Mouse (Mus musculus) layer of hippocampus, postnatal 25 days (tissue): ENCODE measurements around the gene Fgr. TPM values are rescaled to one million over a fixed set of nuclear protein-coding genes. Genes with fewer than 3 reads are reported as not detected.
A peak's percentile ranks its signal among the peaks of the same experiment; 100 is the strongest.
"Not testable (repeated sequence)": the region's sequence is repeated elsewhere in the genome, so short reads cannot be mapped to it uniquely, and the experiment has no call there.

ENCODE experiments used
- DNase-seq, 2 experiments: peaks; one replicate each; pipeline ENCODE4 v3.0.0; 2022; ENCODE audit warnings: mixed read lengths in 2 of 2, low spot score in 1 of 2; ENCODE audit errors: extremely low spot score in 1 of 2
- total RNA-seq, 2 experiments: library from RNA; stranded (reverse); gene quantifications; 2 replicates each; pipeline ENCODE4 v1.2.3; 2021

The Fgr gene
- under 1 TPM; 0.07 to 0.14 TPM for total RNA-seq

DNA sequence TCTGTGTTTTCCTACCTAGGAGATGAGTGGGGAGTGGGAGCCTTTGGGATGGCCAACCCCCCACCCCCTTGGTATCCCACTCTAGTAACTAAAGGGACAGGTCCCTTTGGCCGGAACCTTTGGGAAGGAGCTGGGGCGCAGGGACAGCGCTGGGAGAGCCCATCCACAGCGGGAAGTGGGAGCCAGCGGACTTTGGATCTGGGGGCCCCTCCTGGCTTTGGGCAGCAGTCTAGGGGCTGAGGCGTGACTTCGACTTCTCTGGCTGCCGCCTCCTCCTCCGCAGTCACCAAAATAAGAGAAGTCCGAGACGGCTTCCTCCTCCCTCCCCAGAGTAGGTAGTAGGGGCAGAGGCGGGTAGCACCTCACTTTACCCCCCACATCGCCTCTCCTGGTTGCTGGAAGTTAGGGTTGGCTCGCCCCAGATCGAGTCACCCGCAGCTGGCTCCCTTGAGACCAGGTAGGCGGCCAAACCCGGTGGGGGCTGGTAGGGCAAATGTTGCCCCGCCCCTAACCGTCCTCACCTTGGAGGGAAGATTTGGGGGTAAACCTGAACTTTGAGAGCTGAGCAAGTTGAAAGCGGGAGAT is at the start of gene Fgr:
Gene Fgr (plus strand): TSS at position 282 of the 585 bp plus-strand sequence.
- DNase-seq = no peak

DNA sequence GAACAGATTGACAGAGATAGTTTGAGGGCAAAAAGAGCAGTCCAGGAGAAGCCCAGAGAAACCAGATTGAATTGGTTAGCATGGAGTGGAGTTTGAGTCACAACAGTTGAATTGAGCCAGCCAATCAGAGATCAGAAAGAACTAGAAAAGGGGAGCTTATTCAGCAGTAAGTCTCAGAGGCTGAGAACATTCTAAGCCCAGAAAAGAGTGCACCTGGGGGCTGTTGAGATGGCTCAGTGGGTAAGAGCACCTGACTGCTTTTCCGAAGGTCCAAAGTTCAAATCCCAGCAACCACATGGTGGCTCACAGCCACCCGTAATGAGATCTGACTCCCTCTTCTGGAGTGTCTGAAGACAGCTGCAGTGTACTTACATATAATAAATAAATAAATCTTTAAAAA is 47.4 kb upstream of the Fgr start:
- DNase-seq = not testable (repeated sequence)

DNA sequence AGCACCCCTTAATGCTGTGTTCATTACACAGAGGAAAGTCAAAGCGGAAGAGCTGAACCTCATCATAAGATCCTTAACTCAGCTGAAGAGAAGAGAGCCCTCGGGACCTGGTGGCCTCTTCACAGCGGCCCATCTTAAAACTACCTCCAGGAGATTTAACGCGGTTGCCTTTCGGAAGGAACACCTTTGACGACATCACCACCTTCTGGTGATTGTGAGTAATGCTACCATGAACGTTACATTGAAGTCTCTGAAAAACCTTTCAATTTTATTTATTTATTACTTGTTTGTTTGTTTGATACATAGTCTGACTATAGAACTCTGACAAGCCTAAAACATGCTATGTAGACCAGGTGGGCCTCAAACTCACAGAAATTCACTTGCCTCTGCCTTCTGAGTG is 43.1 kb upstream of the Fgr start:
- DNase-seq = peak in 1 of 2 experiments; percentile 58

DNA sequence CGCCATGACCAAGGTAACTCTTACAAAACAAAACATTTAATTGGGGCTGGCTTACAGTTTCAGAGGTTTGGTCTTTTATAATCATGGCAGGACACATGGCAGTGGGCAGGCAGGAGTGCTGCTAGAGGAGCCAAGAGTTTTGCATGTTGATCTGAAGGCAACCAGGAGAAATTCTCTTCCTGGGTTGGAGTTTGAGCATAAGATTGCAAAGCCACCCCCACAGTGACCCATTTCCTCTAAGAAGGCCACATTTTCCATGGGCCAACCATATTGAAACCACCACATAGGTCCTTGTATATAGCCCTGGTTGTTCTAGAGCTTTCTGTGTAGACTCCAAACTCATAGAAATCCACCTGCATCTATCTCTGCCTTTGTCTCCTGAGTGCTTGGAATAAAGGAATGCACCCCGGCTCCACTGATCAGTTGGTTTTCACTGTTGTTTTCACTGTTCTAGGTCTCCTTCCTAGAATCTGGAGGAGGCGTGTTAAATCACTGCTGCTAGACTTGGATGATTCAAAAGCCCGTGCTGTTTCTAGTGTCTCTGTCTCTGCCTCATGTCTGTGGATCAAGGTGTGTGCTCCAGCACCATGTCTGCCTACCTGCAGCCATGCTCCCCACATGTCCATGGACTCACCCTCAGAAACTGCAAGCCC is 41.0 kb upstream of the Fgr start:
- DNase-seq = no peak

DNA sequence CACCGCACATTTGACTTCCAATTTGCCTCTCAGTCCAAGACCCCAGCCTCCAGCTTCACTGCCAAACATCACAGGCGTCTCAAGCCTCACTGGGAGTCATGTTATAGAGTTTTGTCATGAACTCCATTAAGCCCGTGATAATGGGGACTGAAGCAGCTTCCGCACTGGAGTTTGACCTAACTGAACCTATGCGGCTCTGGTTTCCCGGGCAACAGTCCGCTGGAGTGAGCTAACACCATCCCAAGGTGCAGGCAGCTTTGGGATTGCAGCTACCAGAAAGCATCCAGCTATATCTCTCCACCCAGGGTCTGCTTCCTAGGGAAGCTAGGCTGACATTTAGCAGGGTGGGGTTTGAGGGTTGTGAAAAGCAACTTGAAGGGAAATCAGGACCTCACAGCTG is 39.3 kb upstream of the Fgr start:
- DNase-seq = no peak

DNA sequence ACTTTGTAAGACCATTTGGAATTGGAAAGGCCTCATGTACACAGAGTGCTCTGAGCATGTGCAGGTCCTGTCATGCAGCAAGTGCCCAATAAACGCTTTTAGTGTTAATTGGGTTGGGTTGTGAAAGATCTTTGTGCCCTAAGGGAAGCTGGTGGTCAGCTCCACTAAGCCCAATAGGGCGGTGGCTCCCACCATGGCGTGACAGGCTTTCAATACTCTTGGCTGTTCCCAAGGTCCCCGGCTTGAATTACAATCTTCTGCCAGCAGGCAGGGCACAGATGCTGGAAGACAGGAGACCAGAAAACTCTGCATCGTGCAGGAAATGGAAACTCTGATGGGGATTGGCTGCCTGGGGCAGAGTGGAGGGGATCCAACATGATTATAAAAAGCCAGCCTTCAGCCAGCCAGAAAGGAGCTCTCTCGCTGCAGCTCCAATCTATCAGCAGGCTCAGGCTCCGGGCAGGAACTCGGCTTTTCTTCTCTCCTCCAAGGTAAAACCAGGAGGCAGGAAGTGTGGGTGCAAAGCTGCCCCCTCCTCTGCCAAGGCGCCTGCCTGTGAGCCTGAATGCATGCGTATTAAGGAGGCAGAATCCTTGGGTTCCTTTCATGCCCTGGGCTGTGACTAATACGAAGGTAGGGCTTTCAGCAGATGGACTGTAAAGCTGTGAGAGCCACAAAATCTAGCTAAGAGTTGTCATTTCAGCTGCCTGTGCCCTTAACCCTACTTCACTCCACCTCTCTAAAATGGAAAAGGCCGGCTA is 35.5 kb upstream of the Fgr start:
- peak; percentile 36 to 42 for DNase-seq

DNA sequence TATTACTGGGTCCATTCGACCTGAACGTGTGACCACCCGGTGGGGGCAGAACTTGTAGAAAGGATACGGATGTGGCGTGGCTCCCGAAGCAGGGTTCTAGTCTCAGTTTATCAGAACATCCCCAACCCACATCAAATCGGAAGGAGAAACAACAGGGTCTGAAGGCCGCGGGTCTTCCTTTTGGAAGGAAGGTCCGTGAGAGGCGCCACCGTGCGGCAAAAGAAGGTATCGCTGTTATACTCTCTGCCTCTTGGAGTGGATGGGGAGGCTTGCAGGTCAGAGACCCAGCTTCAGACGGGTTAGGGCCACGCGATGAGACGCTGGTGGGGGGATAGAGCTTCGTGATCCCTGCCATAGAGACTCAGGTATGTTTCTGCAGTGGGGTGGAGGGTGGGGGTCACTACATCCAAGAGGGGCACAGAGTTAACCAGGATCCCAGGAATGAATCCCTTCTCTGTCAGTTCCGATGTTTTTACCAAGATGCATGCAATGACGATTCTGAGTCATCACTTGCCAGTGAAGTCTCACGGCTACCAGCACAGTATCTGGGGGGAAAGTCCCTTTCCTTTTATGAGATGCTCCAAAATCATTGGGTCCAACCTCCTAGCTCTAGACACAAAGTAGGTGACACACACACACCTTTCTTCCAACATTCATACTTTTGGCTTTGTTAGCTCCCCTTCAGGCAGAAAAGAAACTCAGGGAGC is 34.3 kb upstream of the Fgr start:
- DNase-seq = peak; percentile 45 to 74

DNA sequence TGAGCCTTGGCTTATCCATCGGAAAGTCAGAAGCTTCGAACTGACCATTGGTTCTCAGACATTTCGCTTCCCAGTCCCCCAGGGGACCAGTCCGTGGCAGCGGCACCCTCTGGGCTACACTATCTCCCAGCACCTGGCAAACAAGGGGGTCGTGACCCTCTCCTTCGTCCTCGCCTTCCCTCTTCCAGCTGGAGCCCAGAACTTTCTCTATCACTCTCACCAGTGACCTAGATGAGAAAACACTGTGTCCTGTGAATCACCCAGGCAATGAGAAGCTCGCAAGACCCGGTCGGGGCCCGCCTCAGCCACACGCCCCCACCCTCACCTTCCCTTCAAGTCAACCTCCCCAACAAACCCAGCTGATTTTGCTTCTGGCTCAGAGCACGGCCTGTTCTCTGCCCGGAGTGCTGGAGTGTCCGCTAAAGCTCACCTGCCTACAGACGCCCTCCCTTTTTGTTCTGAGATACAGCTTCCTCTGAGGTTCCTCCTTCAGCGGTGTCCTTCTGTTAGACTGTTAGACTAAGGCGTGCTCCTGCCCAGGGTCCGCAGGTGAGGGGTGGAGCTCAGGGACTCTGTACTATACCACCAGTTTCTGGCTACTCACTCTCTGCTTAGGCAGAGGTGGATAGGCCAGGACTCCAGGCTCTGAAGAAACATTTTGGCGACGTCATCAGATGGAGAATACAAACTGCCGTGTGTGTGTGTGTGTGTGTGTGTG is 32.7 kb upstream of the Fgr start:
- no peak for DNase-seq

DNA sequence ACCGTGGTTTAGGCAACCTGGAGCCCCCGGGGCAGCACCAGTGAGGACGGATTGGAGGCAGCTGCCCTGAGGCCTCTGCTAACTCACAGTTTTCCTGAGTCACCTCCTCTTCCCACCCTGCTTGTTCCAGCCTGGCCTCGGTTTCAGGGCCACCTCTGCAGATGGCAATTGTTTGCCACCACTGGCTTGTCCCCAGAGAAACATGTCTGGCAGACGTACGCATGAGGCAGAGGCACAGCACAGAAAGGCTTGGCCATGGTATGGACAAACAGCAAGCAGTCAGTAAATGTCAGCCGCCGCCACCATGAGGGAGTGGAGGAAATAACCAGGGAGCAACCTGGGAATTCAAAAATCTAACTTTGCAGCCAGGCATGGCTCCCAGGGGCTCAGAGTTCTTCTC is 30.8 kb upstream of the Fgr start:
- no peak for DNase-seq

DNA sequence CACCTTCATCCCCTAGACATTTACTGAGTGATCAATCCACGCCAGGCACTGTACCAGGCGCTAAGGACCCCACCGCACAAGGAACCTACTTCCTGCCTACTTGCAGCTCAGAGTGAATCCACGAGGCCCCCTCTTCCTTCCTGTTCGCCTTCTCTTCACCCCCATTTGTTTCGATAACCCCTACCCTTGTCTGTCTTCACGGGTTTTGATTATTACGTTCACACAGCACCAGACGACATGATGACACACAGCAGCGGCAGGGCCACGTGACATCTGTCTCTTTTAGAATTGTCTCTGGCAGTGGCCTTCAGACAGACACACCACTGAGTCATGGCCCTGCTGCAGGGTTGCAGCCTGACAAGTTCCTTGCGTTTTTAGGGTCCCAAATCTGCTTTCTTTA is 29.8 kb upstream of the Fgr start:
- no peak for DNase-seq

DNA sequence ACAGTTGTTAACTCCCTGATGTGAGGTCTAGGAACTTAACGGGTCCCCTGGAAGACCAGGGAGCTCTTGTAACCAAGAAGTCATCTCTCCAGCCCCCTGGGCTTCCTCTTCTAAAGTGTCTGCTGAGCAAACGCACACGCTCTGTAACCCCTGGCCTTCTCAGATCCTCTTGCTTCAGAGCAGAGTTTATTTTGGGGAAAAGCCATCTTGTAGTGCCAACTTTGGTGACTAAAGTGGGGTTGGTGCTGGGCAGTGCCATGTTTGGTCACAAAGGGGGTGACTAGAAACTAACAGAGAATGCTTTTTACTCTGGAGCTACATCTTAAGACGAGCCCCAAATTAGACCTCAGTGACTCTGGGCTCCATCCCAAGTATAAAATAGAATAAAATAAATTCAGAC is 29.1 kb upstream of the Fgr start:
- no peak for DNase-seq

DNA sequence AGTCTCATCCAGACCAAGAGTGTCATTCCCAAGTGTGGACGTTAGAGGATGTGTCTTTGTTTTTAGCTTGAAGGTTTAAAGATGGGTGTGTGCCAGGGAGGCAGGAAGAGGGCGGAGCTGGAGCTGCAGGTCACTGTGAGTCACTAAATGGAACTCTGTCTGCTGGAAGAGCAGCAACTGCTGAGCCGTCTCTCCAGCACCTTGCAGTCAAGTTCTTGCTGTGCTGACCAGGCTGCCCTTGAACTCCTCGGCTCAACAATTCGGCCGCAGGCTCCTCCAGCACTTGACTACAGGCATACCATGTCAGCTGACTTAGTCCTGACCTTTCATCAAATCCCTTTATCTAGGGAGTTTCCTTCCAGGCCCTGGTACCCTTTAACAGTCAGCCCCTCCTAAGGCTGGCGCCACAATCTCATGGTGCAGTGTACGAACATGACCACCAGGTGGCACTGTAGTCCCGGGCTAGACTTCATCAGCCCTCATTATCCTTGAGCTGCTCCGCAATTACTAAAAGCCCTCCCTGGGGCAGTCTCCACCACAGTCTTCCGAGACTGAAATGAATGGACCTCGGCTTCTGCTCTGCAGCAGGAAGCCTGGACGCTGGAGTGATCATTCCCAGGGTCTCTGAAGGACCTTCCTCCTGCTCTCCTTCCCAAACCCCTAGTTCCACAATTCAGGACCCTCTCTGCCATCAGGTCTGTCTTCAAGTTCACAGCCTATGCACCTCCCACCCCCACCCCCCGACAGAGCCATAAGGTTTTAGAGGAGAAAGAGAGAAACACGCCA is 28.4 kb upstream of the Fgr start:
- DNase-seq = peak; percentile 85 to 90

DNA sequence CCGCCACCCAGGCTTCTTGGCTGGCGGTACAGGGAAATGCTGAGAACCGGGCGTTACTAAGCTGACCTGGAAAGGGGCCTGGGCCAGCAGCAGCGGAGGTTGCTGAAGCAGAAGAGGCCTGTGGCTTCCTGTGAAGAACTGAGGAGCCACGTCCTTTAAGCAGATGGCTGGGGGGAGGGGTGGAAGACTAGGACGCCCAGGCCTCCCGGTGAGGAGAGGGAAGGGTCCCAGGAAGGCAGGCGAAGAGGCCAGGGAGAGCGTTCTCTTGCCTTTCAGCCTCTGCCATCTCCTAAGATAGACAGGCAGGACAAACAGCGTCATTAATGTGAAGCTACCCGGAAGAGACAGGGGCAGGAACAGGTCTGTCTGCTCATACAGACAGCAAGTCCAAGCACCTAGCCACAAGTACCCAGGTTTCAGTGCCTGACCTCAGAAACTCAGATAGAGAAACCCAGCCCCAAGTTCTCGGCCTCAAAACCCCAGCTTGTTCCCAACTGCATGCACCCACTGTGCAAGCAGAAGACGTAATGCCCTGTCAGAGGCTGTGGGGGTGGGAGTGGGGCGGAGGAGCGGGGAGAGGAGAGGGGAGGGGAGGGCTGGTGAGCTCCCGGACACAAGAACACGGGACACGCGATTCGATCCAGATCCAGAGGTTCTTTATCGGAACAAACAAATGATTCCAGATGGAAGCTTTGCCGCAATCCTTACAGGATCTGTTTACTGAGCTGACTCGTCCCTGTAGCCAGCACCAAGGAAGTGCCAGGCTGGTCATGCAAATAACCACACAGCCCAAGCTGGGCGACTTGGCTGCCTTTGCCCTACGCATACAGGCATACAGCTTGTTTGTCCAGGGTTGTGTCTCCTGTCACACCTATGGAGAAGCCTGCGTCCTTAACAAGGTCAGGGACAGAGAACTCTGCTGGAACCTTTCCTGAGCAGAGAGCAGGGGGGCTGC is 27.6 kb upstream of the Fgr start:
- DNase-seq = peak; percentile 35 to 43

DNA sequence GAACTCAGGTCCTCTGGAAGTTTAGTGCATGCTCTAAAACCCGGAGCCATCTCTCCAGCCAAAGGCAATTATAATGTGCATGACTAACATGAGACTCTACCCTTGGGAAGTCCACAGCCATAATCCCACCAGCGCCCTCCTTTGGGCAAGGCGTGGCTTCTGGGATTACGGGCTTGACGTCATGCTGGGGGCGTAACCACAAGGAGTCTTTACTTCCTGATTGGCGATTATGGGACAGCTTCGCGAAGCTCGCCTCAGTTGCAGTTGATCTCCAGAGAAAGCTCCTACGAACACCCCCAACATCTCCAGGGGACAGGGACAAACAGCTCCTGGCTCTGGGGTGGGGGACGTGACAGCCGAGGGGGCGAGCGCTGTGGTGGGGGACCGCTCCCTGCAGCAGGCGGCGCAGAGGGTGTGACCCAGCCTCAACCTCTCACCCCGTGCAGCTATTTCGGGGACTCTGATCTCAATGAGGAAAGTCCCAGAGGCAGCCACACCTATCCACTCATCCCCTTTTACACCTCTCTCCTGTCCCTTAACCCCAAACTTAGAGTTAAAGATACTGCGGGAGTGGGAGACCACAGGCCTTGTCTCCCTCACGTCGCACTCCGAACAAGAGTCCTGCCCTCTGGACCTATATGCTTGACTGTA is 23.9 kb upstream of the Fgr start:
- DNase-seq = no peak

DNA sequence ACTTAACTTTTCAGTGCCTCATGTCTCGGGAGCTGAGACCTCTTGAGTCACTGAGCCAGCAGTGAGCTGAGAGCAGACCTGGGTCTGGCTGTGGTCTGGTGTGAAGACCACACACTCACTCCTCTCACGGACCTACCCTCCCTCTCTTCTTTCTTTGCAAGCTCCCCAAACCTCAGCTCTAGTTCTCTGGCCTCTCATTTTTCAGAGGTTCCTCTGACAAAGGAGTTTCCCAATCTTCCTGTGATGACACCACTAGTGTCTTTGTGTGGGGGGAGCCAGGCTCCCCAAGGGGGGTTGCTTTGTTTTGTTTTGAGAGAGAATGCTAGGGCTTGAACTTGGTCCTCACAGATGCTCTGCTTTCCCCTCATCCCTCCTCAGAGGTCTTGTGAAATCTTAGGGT is 22.9 kb upstream of the Fgr start:
- DNase-seq = no peak

DNA sequence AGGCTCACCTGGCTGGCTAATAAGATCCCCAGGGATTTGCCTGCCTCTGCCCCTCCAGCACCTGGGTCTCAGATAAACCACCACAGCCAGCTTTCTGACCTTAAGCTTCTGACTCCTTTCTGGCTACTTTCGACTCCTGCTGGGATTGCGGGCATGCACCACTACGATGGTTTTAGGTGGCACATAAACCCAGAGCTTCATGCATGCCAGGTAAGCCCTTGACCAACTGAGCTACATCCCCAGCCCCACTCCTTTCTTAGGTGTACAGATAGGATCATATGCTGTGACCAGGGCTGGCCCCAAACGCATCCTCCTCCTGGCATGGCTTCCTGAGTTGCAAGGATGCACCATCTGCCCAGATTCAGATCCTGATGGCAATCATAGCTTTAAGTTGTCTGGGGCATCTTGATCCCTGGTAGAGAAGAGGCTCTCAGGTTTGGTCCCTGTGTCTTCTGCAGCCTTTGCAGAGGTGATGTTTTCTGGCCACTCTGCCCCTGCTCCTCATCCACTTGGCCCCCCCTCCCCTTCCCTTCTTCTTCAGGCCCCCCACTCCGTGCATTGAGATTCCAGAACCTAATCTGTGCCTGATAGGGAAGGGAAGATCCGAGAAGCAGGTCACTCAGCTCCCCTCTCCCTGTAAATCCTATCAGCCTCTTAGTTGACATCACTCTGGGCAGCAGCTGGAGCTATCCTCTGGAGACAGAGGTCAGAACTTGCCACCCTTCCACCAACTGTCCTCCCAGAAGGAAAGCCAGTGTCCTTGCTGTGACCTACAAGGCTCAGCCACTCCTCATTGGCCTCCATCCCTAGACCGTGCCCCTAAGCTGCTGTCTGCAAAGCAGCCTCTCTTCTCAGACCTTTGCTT is 19.1 kb upstream of the Fgr start:
- DNase-seq = no peak

DNA sequence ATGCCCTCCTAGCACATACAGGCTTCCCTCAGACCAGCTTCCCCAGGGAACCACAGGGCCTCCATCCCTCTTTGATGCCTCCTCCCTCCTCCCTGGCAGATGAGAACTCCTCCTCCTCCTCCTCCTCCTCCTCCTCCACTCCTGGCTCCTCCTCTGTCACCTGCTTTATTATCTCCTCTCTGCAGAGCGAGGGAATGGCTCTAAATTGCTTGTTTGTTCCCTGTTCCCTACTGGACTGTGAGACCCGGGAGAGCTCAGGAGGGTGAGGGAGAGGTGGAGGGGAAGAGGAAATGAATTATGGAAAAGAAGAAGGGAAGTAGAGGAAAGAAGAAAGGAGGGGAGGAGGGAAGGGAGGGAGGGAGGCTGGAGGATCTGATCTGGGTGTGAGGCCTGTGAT is 18.5 kb upstream of the Fgr start:
- DNase-seq = no peak
